Mouse (Mus musculus) E14TG2a.4 (cell line): Measurements from ENCODE around the gene Nox1.

Experiments used
- CTCF ChIP-seq: conservative IDR thresholded peaks from 2 replicates; pipeline ENCODE4 v1.5.1; 2014; ENCODE audit warnings: low read length
- NANOG ChIP-seq: IDR thresholded peaks from 2 replicates; pipeline ENCODE4 v1.6.1; 2014; ENCODE audit warnings: borderline replicate concordance, low read length, mixed read lengths
- POU5F1 ChIP-seq: IDR thresholded peaks from 2 replicates; pipeline ENCODE4 v1.6.1; 2014; ENCODE audit warnings: low read length, borderline replicate concordance

GRCm38 (mm10) chrX:134211151-134211642 lies 10.6 kb downstream of the Nox1 start:
- TF ChIP-seq CTCF (no peak), NANOG (no peak), POU5F1 (no peak)
